Mouse (Mus musculus): ENCODE results near the gene Olfr1148. TPM values are rescaled to one million over a fixed set of nuclear protein-coding genes. Genes with fewer than 3 reads are reported as not detected.

The Olfr1148 gene
- polyA plus RNA-seq (2014; fragmentation: Illumina TruSeq; extraction: RNeasy Lipid Tissue Mini Kit (QIAGEN cat#74804); ENCODE audit: insufficient read depth, low read depth, low replicate concordance): not detected

GRCm38 (mm10) chr2:87830233-87830632 lies at the start of gene Olfr1148:
Gene Olfr1148 (plus strand): TSS chr2:87830533.

GRCm38 (mm10) chr2:87800292-87800691 lies 30.0 kb upstream of the Olfr1148 start, which contains the start of gene Olfr1143:
Gene Olfr1143 (plus strand): TSS chr2:87800592.

GRCm38 (mm10) chr2:87809522-87809921 lies 20.8 kb upstream of the Olfr1148 start, which contains the start of gene Olfr1145:
Gene Olfr1145 (plus strand): TSS chr2:87809822.

GRCm38 (mm10) chr2:87843693-87844092 lies 13.4 kb downstream of the Olfr1148 start, which contains the start of gene Olfr1150-ps1:
Gene Olfr1150-ps1 (plus strand): TSS chr2:87843993.

GRCm38 (mm10) chr2:87855562-87855961 lies 25.2 kb downstream of the Olfr1148 start, which contains the start of gene Olfr1151:
Gene Olfr1151 (plus strand): TSS chr2:87855862.

GRCm38 (mm10) chr2:87866192-87866591 lies 35.9 kb downstream of the Olfr1148 start, which contains the start of gene Olfr1152:
Gene Olfr1152 (plus strand): TSS chr2:87866492.

Other genes starting within 250 kb of the Olfr1148 start
- gene Olfr1130, start 224.3 kb upstream of the Olfr1148 start, polyA plus RNA-seq (2014; fragmentation: Illumina TruSeq; extraction: RNeasy Lipid Tissue Mini Kit (QIAGEN cat#74804); ENCODE audit: insufficient read depth, low read depth, low replicate concordance): not detected
- gene Olfr1131, start 203.4 kb upstream of the Olfr1148 start, polyA plus RNA-seq (2014; fragmentation: Illumina TruSeq; extraction: RNeasy Lipid Tissue Mini Kit (QIAGEN cat#74804); ENCODE audit: insufficient read depth, low read depth, low replicate concordance): not detected
- gene Olfr1132, start 193.0 kb upstream of the Olfr1148 start, polyA plus RNA-seq (2014; fragmentation: Illumina TruSeq; extraction: RNeasy Lipid Tissue Mini Kit (QIAGEN cat#74804); ENCODE audit: insufficient read depth, low read depth, low replicate concordance): not detected
- gene Olfr1133, start 183.2 kb upstream of the Olfr1148 start, polyA plus RNA-seq (2014; fragmentation: Illumina TruSeq; extraction: RNeasy Lipid Tissue Mini Kit (QIAGEN cat#74804); ENCODE audit: insufficient read depth, low read depth, low replicate concordance): not detected
- not detected for gene Olfr1134, start 172.1 kb upstream of the Olfr1148 start, polyA plus RNA-seq (2014; fragmentation: Illumina TruSeq; extraction: RNeasy Lipid Tissue Mini Kit (QIAGEN cat#74804); ENCODE audit: insufficient read depth, low read depth, low replicate concordance)
- not detected for gene Olfr1135, start 156.9 kb upstream of the Olfr1148 start, polyA plus RNA-seq (2014; fragmentation: Illumina TruSeq; extraction: RNeasy Lipid Tissue Mini Kit (QIAGEN cat#74804); ENCODE audit: insufficient read depth, low read depth, low replicate concordance)
- gene Olfr1136, start 136.6 kb upstream of the Olfr1148 start, polyA plus RNA-seq (2014; fragmentation: Illumina TruSeq; extraction: RNeasy Lipid Tissue Mini Kit (QIAGEN cat#74804); ENCODE audit: insufficient read depth, low read depth, low replicate concordance): not detected
- gene Olfr1137, start 117.4 kb upstream of the Olfr1148 start, polyA plus RNA-seq (2014; fragmentation: Illumina TruSeq; extraction: RNeasy Lipid Tissue Mini Kit (QIAGEN cat#74804); ENCODE audit: insufficient read depth, low read depth, low replicate concordance): not detected
- gene Olfr1138, start 90.6 kb upstream of the Olfr1148 start, polyA plus RNA-seq (2014; fragmentation: Illumina TruSeq; extraction: RNeasy Lipid Tissue Mini Kit (QIAGEN cat#74804); ENCODE audit: insufficient read depth, low read depth, low replicate concordance): not detected
- gene Olfr1140, start 86.8 kb upstream of the Olfr1148 start, polyA plus RNA-seq (2014; fragmentation: Illumina TruSeq; extraction: RNeasy Lipid Tissue Mini Kit (QIAGEN cat#74804); ENCODE audit: insufficient read depth, low read depth, low replicate concordance): not detected
- gene Olfr1141, start 76.5 kb upstream of the Olfr1148 start, polyA plus RNA-seq (2014; fragmentation: Illumina TruSeq; extraction: RNeasy Lipid Tissue Mini Kit (QIAGEN cat#74804); ENCODE audit: insufficient read depth, low read depth, low replicate concordance): not detected
- gene Olfr152, start 51.0 kb upstream of the Olfr1148 start, polyA plus RNA-seq (2014; fragmentation: Illumina TruSeq; extraction: RNeasy Lipid Tissue Mini Kit (QIAGEN cat#74804); ENCODE audit: insufficient read depth, low read depth, low replicate concordance): not detected
- gene Olfr1143, start 29.9 kb upstream of the Olfr1148 start, polyA plus RNA-seq (2014; fragmentation: Illumina TruSeq; extraction: RNeasy Lipid Tissue Mini Kit (QIAGEN cat#74804); ENCODE audit: insufficient read depth, low read depth, low replicate concordance): not detected
- not detected for gene Olfr1145, start 20.7 kb upstream of the Olfr1148 start, polyA plus RNA-seq (2014; fragmentation: Illumina TruSeq; extraction: RNeasy Lipid Tissue Mini Kit (QIAGEN cat#74804); ENCODE audit: insufficient read depth, low read depth, low replicate concordance)
- gene Olfr1150-ps1, start 13.5 kb downstream of the Olfr1148 start, polyA plus RNA-seq (2014; fragmentation: Illumina TruSeq; extraction: RNeasy Lipid Tissue Mini Kit (QIAGEN cat#74804); ENCODE audit: insufficient read depth, low read depth, low replicate concordance): not detected
- gene Olfr1151, start 25.3 kb downstream of the Olfr1148 start, polyA plus RNA-seq (2014; fragmentation: Illumina TruSeq; extraction: RNeasy Lipid Tissue Mini Kit (QIAGEN cat#74804); ENCODE audit: insufficient read depth, low read depth, low replicate concordance): not detected
- gene Olfr1152, start 36.0 kb downstream of the Olfr1148 start, polyA plus RNA-seq (2014; fragmentation: Illumina TruSeq; extraction: RNeasy Lipid Tissue Mini Kit (QIAGEN cat#74804); ENCODE audit: insufficient read depth, low read depth, low replicate concordance): not detected
- not detected for gene Olfr1153, start 64.4 kb downstream of the Olfr1148 start, polyA plus RNA-seq (2014; fragmentation: Illumina TruSeq; extraction: RNeasy Lipid Tissue Mini Kit (QIAGEN cat#74804); ENCODE audit: insufficient read depth, low read depth, low replicate concordance)
- not detected for gene Olfr1154, start 74.6 kb downstream of the Olfr1148 start, polyA plus RNA-seq (2014; fragmentation: Illumina TruSeq; extraction: RNeasy Lipid Tissue Mini Kit (QIAGEN cat#74804); ENCODE audit: insufficient read depth, low read depth, low replicate concordance)
- not detected for gene Olfr1155, start 114.6 kb downstream of the Olfr1148 start, polyA plus RNA-seq (2014; fragmentation: Illumina TruSeq; extraction: RNeasy Lipid Tissue Mini Kit (QIAGEN cat#74804); ENCODE audit: insufficient read depth, low read depth, low replicate concordance)
- gene Olfr1156, start 122.6 kb downstream of the Olfr1148 start, polyA plus RNA-seq (2014; fragmentation: Illumina TruSeq; extraction: RNeasy Lipid Tissue Mini Kit (QIAGEN cat#74804); ENCODE audit: insufficient read depth, low read depth, low replicate concordance): not detected
- gene Olfr1157, start 137.8 kb downstream of the Olfr1148 start, polyA plus RNA-seq (2014; fragmentation: Illumina TruSeq; extraction: RNeasy Lipid Tissue Mini Kit (QIAGEN cat#74804); ENCODE audit: insufficient read depth, low read depth, low replicate concordance): not detected
- gene Olfr74, start 144.1 kb downstream of the Olfr1148 start, polyA plus RNA-seq (2014; fragmentation: Illumina TruSeq; extraction: RNeasy Lipid Tissue Mini Kit (QIAGEN cat#74804); ENCODE audit: insufficient read depth, low read depth, low replicate concordance): not detected
- gene Olfr1158, start 159.6 kb downstream of the Olfr1148 start, polyA plus RNA-seq (2014; fragmentation: Illumina TruSeq; extraction: RNeasy Lipid Tissue Mini Kit (QIAGEN cat#74804); ENCODE audit: insufficient read depth, low read depth, low replicate concordance): not detected
- not detected for gene Olfr1160, start 177.7 kb downstream of the Olfr1148 start, polyA plus RNA-seq (2014; fragmentation: Illumina TruSeq; extraction: RNeasy Lipid Tissue Mini Kit (QIAGEN cat#74804); ENCODE audit: insufficient read depth, low read depth, low replicate concordance)
- gene Olfr1161, start 192.2 kb downstream of the Olfr1148 start, polyA plus RNA-seq (2014; fragmentation: Illumina TruSeq; extraction: RNeasy Lipid Tissue Mini Kit (QIAGEN cat#74804); ENCODE audit: insufficient read depth, low read depth, low replicate concordance): not detected
- not detected for gene Olfr73, start 207.2 kb downstream of the Olfr1148 start, polyA plus RNA-seq (2014; fragmentation: Illumina TruSeq; extraction: RNeasy Lipid Tissue Mini Kit (QIAGEN cat#74804); ENCODE audit: insufficient read depth, low read depth, low replicate concordance)
- gene Olfr1162, start 220.6 kb downstream of the Olfr1148 start, polyA plus RNA-seq (2014; fragmentation: Illumina TruSeq; extraction: RNeasy Lipid Tissue Mini Kit (QIAGEN cat#74804); ENCODE audit: insufficient read depth, low read depth, low replicate concordance): not detected
- gene Olfr1163, start 241.3 kb downstream of the Olfr1148 start, polyA plus RNA-seq (2014; fragmentation: Illumina TruSeq; extraction: RNeasy Lipid Tissue Mini Kit (QIAGEN cat#74804); ENCODE audit: insufficient read depth, low read depth, low replicate concordance): not detected

All from lung, adult 10 weeks (tissue).